Mouse (Mus musculus): ENCODE measurements around the gene Smim14. TPM values are rescaled to one million over a fixed set of nuclear protein-coding genes. Genes with fewer than 3 reads are reported as not detected.
A peak's percentile ranks its signal among the peaks of the same experiment; 100 is the strongest.

Gene Smim14
- total and polyA plus RNA-seq, 3 experiments = 18.8 to 29.8 TPM; not detected in 1

DNA sequence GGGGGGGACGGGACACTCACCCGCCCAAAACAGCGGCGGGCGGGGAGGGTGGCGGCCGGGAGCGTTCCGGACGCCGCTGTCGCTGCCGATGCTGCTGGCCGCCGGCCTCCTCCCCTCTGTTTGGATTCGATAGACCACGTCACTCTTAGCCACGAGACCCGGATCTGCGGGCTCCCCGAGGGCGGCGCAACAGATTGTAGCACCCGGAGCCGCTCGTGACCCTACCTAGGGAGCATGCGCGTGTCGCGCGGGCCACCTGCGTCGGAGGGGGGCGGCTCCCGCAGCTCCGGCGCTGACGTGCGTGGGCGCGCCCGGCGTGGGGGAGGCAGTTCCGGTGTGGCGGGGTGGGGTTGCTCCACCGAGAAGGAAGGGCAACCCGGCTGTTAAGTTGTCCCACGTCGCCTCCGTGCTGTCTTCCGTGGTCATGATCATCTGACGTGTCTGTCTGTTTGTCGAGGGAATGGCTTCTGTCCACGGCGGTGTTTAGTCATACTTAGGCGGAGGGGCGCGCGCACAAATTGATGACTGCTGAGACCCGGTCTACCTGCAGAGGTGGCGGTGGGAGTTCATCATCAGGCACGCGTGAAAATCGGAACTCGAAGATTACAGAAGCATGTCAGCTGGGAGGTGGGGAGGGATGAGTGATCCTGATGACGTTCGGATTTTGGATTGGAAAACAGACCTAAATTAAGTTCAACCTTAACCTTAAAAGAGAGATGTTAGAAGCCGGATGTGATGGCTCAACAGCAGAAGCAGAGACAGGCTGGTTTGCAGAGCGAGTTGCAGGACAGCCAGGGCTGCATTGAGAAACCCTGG is 44.1 kb downstream of the Smim14 start, which contains the start of gene Gm43552:
Gm43552 (minus strand) TSS at position 118 of the 816 bp plus-strand sequence.
- H3K36me3 ChIP-seq (ENCODE audit: control insufficient read depth in 1 of 2, insufficient read depth in 2 of 2, low read length in 2 of 2) = peaks cover 0 to 15% of the 10 kb centered on the region in 2 experiments; a peak in 2 of 4 replicates
- H3K27me3 ChIP-seq (ENCODE audit: control insufficient read depth in 1 of 2, insufficient read depth in 2 of 2, low read length in 2 of 2) = no peaks in the 10 kb centered on the region
- peak within 1 kb of the TSS; percentile 67 for H3K27ac ChIP-seq (ENCODE audit: control insufficient read depth, low read depth, low read length)
- peak; percentile 96 for DNase-seq (ENCODE audit: low read depth, low spot score)
- TF ChIP-seq JUND (IDR thresholded peaks at IDR 0.05; ENCODE audit: low read depth, low read length) = no peak
- peak; percentile 73 for TF ChIP-seq ELF1 (IDR thresholded peaks at IDR 0.05; ENCODE audit: low read depth, low read length)
- peak; percentile 61 for TF ChIP-seq SIN3A (IDR thresholded peaks at IDR 0.05; ENCODE audit: low read length)
- TF ChIP-seq MAZ (IDR thresholded peaks at IDR 0.05; ENCODE audit: low read depth, low read length) = peak; percentile 75; the same call in 1 of the 2 replicates
- peak; percentile 69 for TF ChIP-seq NELFE (IDR thresholded peaks at IDR 0.05; ENCODE audit: low read depth, low read length)
- TF ChIP-seq BHLHE40 (IDR thresholded peaks at IDR 0.05; ENCODE audit: borderline replicate concordance, low read depth, low read length) = peak; percentile 87
- TF ChIP-seq HCFC1 (IDR thresholded peaks at IDR 0.05; ENCODE audit: low read depth, low read length) = peak; percentile 79
- TF ChIP-seq POLR2A (IDR thresholded peaks at IDR 0.05; ENCODE audit: control insufficient read depth in 1 of 2, insufficient read depth in 1 of 2, low read depth in 1 of 2, low read length in 2 of 2, poor library complexity in 1 of 2) = peak in 1 of 2 experiments; percentile 79
- peak; percentile 92 for TF ChIP-seq NRF1 (IDR thresholded peaks at IDR 0.05; ENCODE audit: insufficient read depth, low read depth, low read length, poor library complexity, severe bottlenecking)
- TF ChIP-seq ETS1 (IDR thresholded peaks at IDR 0.05; ENCODE audit: low read depth, low read length) = peak; percentile 72
- TF ChIP-seq MAX (IDR thresholded peaks at IDR 0.05; ENCODE audit: low read length) = peak; percentile 45
- TF ChIP-seq ZC3H11A (IDR thresholded peaks at IDR 0.05; ENCODE audit: low read depth, low read length) = no peak
- peak; percentile 71; the same call in 1 of the 2 replicates for TF ChIP-seq POLR2AphosphoS2 (IDR thresholded peaks at IDR 0.05; ENCODE audit: low read length)
- no peak for TF ChIP-seq GABPA (IDR thresholded peaks at IDR 0.05; ENCODE audit: low read depth, low read length)
- TF ChIP-seq TBP (IDR thresholded peaks at IDR 0.05; ENCODE audit: low read depth, low read length) = peak; percentile 53; the same call in 1 of the 2 replicates
- no peak for TF ChIP-seq CHD1 (IDR thresholded peaks at IDR 0.05; ENCODE audit: low read depth, low read length)
- 0 out of 2 replicates have a peak, but pooled peaks have one; percentile 42 for TF ChIP-seq MYC (IDR thresholded peaks at IDR 0.05; ENCODE audit: low read depth, low read length)
- TF ChIP-seq TCF12 (IDR thresholded peaks at IDR 0.05; ENCODE audit: low read depth, low read length) = 0 out of 2 replicates have a peak, but pooled peaks have one; percentile 40
- peak; percentile 83 for TF ChIP-seq USF1 (IDR thresholded peaks at IDR 0.05; ENCODE audit: low read depth, low read length)
- no peak for TF ChIP-seq CHD2 (IDR thresholded peaks at IDR 0.05; ENCODE audit: low read length)
- TF ChIP-seq MXI1 (IDR thresholded peaks at IDR 0.05; ENCODE audit: low read depth, low read length) = peak; percentile 81
- peak; percentile 54; the same call in 1 of the 2 replicates for TF ChIP-seq ZMIZ1 (IDR thresholded peaks at IDR 0.05; ENCODE audit: low read depth, low read length)
- H3K79me2 ChIP-seq (ENCODE audit: control insufficient read depth, insufficient read depth, low read length, poor library complexity) = peaks cover 3% of the 10 kb centered on the region; the same call in 1 of the 2 replicates
- peak within 1 kb of the TSS; percentile 87 for H3K9ac ChIP-seq (ENCODE audit: control insufficient read depth, low read depth, low read length, poor library complexity, severe bottlenecking)
- peaks cover 10 to 12% of the 10 kb centered on the region in 2 experiments for H3K4me1 ChIP-seq (ENCODE audit: control insufficient read depth in 1 of 2, insufficient read depth in 2 of 2, low read length in 2 of 2)
- H3K9me3 ChIP-seq (replicated peaks; ENCODE audit: insufficient read depth, low read length) = no peaks in the 10 kb centered on the region
- H3K4me3 ChIP-seq (ENCODE audit: control insufficient read depth in 1 of 2, insufficient read depth in 1 of 2, low read depth in 2 of 2, low read length in 2 of 2) = peak within 1 kb of the TSS; percentile 91 to 98
